Mouse (Mus musculus) ovary, postnatal 14 days (tissue): ENCODE results near the gene Usp3.

Experiments
- DNase-seq: peaks from one replicate; pipeline ENCODE4 v3.0.0; 2022; ENCODE audit warnings: low spot score

The Usp3 gene

DNA sequence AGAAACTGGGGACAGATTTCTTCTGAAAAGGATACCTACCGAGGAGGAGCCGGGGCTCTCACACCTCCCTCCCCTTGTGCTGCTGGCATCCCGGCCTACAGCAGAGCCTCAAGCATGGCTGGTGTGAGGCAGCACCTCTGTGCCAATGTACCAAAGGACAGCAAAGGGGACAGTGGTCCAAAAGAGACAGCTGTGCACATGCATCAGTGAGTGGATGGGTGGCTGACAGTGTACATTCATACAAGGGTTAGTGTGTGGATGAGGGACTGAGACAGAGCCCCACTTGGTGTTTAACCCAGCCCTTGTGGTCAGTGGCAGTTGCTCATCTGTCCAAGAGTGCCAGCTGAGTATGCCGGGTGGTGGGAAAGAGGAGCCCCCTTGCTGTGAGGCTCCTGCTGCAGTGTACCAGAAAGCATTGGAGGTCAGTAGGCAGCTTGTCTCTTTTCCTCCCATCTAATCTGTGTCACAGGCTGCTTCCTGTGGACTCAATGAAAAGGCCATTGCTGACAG lies 84.0 kb downstream of the Usp3 start:
- DNase-seq: no peak

DNA sequence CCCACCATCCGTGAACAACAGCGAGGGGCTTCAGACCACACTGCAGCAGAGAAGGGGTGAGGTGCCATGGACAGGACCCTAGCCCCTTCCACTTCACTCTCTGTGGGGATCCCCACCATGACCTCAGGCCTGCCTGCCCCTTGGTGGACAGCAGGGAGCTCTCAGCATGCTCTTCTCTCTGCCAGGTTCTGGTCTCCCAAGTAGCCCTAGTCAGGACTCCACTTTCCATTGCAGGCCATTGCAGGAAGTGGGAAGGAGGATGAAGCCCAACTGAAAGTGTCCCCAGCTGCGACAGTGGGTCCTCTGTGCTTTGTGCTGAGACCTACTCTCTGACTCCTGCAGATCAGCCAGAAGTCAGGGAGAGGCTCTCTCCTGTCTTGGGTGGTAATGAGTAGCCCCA lies 85.3 kb downstream of the Usp3 start:
- DNase-seq: no peak

DNA sequence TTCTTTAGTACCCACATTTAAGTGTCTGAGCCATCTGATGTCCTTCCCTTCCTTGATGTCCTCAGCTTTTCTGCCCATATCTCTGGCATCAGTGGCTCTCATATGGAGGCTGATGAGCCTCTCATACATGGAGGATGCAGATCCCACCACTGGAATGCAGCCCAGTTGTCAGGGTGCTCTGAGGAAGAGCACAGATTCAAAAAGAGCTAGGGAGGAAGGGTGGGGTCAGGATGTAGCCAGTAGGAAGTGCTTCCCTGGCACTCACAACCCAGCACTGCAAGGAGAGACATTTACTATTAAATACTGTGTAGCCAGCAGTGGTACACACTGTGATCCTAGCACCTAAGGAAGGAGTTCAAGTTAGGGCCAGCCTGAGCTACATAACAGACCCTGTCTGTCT lies 86.5 kb downstream of the Usp3 start:
- DNase-seq: no peak

DNA sequence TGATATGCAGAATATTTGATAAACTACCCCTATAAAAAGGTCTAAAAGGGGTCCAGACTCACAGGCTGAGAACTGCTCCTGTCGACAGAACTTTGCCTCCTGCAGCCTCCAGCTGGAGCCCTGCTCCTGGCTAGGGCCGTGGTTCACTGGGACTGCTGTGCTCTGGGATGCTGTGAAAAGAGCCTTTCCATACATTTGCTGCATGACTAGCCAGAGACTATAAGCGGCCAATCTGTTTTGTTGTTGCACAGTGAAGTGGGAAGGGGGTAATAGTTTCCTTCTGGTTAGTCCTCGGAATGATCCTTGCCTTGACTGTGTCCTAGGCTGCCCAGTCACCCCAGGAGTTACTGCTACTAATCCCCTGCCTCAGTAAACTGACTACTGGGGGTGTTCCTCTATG lies 86.9 kb downstream of the Usp3 start:
- no peak for DNase-seq

DNA sequence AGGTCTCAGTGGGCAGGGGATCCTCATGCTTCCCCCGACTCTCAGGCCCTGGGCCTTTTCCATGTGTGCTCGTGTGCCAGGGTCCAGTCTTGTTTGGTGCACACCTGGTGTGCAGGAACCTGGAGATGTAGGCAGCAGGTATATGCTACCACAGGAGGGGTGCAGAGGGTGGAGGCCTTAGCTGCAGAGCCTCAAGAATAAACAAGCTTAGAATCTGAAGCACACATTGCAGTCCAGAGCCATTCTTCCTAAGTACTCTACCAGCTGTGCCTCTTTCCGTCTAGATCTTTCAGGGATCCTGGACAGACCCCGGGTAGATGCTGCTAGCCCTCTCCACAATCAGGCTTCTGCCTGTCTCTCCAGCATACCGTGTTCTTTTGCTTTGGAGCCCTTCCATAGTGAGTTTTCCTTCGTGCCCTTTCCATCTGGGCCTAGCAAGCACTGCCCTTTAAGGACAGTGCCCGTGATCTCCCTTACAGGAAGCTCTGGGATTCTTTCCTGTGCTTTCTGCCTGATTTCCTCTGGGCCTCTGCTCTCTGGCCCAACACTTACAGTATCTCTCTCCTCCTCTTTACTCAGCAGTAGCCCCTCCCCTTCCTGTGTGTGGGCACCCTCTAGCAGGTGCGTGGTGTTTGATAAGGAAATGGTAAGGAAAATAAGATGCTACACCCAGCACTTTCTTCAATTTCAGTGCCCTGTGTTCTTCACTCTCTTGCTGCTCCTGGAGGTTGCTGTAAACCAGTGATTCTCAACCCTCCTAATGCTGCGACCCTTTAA lies 87.6 kb downstream of the Usp3 start:
- no peak for DNase-seq

DNA sequence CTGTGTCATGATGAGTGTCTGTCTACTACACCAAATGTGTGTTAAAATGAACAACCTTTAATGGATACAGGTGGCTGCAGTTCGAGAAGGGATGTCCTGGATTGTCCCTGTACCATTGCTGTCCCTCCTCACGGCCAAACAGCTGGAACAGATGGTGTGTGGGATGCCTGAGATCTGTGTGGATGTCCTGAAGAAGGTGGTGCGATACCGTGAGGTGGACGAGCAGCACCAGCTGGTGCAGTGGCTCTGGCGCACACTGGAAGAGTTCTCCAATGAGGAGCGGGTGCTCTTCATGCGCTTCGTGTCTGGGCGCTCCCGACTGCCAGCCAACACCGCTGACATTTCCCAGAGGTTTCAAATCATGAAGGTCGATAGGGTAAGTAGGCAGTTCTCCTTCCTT lies 88.4 kb downstream of the Usp3 start:
- DNase-seq: no peak

DNA sequence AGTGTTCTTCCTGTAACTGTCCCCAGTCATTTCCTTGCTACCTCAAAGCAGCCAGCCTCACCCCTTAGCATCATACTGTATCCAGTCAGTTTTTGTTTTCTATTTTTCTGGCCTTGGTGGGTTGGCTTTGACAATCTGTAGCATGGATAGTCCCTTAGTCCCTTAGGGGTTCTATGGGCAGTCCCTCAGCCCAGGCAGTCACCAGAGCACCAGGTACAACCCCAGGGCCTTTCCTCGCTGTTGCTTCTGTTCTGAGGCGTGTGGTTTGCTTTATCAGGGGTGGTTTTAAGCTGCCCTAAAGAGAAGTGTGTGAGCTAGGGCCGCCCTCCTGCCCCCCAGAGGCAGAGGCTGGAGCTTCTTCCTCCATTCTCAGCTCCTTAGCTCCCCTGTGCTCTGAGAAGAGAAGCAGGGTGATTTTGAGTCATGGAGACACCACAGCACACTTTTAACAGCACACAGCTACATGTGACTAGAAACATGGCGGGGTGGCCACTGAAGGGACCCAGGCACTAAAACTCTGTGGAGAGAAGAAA lies 89.0 kb downstream of the Usp3 start:
- DNase-seq: no peak

DNA sequence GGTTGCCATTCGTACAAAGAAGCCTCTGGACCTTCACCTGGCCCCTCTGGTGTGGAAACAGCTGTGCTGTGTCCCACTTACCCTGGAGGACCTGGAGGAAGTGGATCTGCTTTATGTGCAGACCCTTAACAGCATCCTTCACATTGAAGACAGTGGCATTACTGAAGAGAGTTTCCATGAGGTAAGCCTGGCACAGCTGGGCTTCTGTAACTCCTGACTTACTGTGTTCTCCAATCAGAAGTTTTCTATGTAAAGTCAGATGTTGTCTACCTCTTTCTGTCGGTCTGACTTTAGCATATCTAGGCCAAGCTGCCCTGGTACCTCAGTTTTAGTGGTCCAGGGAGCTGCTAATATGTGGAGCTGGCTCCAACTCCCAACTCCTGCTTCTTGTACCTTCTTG lies 91.7 kb downstream of the Usp3 start:
- no peak for DNase-seq

DNA sequence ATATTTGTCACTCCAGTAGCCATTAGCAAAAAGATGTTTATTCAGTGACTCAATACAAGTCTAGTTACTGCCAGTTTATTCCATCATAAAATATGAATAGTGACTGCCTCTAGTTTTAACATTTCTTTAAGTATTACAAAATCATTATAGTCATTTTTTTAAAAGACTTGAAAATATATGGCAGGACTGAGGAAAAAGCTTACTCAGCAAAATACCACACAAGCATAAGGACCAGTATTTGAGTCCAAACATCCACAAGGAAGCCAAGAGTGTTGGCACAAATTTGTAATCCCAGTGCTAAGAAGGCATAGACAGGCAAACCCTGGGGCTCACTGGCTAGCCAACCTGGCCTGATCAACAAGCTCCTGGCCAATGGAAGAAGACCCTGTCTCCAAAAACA lies 99.0 kb downstream of the Usp3 start:
- DNase-seq: no peak

DNA sequence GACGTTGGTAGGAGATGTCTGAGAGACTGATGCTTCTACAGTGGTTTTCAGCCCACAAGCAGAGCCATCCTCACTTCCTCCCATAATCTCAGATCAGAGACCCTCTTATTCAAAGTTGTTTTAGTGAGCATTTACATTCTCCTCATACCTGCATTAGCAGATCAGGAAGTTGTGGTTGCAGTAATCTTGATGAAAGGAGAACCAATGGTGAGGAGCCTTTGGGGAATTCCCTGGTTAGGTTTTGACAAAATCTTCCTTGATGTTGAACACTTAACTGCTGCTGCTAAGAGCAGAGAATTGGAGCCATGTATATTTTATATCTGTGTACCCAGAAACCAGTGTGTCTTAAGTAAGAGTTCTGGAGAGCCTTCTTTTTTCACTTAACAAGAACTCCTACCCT lies 100.6 kb downstream of the Usp3 start:
- DNase-seq: no peak

DNA sequence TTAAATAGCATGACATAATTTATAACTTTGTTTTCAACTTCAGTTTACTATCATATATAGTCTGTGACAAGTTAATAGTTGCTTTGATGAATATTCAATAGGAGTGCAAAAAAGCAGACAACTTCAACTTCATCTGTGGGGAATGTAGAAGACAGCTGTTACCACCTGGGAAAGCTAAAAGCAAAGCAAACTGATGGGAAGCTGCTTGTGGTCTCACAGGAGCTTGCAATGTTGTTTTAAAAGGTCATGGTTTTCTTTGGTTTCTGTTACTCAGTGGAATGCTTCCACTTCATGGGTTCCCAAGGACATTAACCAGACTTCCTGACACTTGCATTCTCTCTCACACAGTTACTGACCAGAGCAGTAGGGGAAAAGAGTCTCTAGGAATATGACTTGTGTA lies 104.2 kb downstream of the Usp3 start:
- no peak for DNase-seq

DNA sequence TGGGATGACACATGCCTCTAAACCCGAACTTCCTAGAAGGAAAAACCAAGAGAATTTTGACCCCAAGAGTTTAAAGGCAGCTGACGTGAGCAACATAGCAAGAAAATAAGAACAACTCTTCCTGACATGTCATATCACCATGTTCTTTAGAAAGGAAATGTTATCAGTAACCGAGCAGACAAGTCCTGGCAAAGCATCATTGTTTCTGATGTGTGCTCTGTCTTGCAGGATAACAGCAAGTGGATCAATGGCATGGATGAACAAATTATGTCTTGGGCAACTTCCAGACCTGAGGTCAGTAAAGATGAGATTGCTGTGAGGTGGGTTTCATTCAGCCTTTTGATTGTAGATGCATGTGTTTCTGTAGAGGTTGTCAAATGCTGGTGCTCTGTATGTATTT lies 109.5 kb downstream of the Usp3 start:
- DNase-seq: no peak

DNA sequence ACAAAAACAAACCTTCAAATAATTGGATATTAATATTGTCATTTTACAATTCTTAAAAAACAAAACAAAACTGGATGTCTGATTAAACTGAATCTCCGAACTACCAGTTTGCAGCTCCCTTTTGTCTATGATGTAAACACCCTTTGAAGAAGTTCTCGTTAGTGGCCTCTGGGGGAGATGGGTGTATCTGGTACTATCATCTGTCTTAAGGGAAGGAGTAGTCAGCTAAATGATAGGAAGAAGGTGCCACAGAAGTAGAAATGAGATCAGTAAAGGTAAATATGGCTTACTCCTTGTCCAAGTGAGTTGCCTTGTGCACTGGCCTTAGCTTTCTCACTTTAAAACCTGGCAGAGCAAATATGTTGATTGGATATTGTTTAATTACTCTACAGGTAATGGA lies 115.2 kb downstream of the Usp3 start:
- no peak for DNase-seq

DNA sequence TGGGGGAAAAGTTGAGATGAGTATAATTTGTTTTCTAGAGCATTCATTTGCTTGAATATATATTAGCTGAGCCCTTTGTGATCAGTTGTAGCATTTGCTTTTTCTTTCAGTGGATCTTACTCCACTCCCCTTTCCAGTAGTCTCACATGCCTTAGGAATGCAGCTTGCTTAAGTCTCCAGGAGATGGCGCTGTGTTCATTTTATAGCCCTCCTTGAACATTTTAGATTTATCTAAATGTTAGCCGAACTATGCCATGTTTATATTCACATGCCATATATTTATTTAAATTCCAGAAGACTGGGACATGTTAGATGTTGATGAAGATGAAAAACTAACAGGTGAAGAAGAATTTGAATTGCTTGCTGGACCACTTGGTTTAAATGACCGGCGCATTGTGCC lies 127.9 kb downstream of the Usp3 start:
- peak; percentile 10 for DNase-seq
